Mouse (Mus musculus) cerebellum, adult 2 months (tissue): ENCODE results near the gene Clnk.

Source experiments
- CTCF ChIP-seq: fragments of 200-500 bp; IDR thresholded peaks from 2 replicates; pipeline ENCODE4 v1.5.1; 2011; ENCODE audit warnings: low read depth, mild to moderate bottlenecking, control low read depth, low read length, moderate library complexity, borderline replicate concordance; ENCODE audit not compliant: insufficient read depth
- POLR2A ChIP-seq: fragments of 200-500 bp; IDR thresholded peaks from 2 replicates; pipeline ENCODE4 v1.6.1; 2011; ENCODE audit warnings: low read length, control low read depth, borderline replicate concordance; ENCODE audit not compliant: insufficient read depth

- TF ChIP-seq CTCF (no peak), POLR2A (no peak)
Observed at GRCm38 (mm10) chr5:38869976-38870375, 6.6 kb downstream of the Clnk start.
